Mouse (Mus musculus) lung, postnatal 0 days (tissue): ENCODE data around the gene Eif3k. TPM values are rescaled to one million over a fixed set of nuclear protein-coding genes. Genes with fewer than 3 reads are reported as not detected.

Experiments
- ATAC-seq: fragments of 200-750 bp; cut with Nextera tagmentation; 2 replicates; pipeline ENCODE4 v1.8.0; 2017; ENCODE audit warnings: moderate library complexity
- DNase-seq: peaks from one replicate; pipeline ENCODE4 v3.0.0-alpha.2; 2016; ENCODE audit warnings: low spot score
- H3K27ac ChIP-seq: fragments of 300-500 bp; sonication (generic); 2 replicates; pipeline ENCODE4 v1.5.1; 2014; ENCODE audit warnings: antibody characterized with exemption, mild to moderate bottlenecking, low read length, mixed read lengths
- H3K27me3 ChIP-seq: fragments of 300-500 bp; sonication (generic); replicated peaks from 2 replicates; pipeline ENCODE4 v1.6.1; 2014; ENCODE audit warnings: low read length, mixed read lengths; ENCODE audit not compliant: insufficient read depth
- H3K36me3 ChIP-seq: fragments of 300-500 bp; sonication (generic); 2 replicates; pipeline ENCODE4 v1.6.1; 2014; ENCODE audit warnings: low read length, mixed read lengths; ENCODE audit not compliant: insufficient read depth
- H3K4me1 ChIP-seq: fragments of 300-500 bp; sonication (generic); 2 replicates; pipeline ENCODE4 v1.6.1; 2014; ENCODE audit warnings: antibody characterized with exemption, low read depth, low read length, mixed read lengths; ENCODE audit not compliant: insufficient read depth
- H3K4me2 ChIP-seq: fragments of 300-500 bp; sonication (generic); replicated peaks from 2 replicates; pipeline ENCODE4 v1.6.1; 2014; ENCODE audit warnings: low read depth, mild to moderate bottlenecking, low read length, moderate library complexity, mixed read lengths
- H3K4me3 ChIP-seq: fragments of 300-500 bp; sonication (generic); 2 replicates; pipeline ENCODE4 v1.5.1; 2014; ENCODE audit warnings: low read depth, low read length
- H3K9ac ChIP-seq: fragments of 300-500 bp; sonication (generic); replicated peaks from 2 replicates; pipeline ENCODE4 v1.6.1; 2014; ENCODE audit warnings: low read depth, mild to moderate bottlenecking
- H3K9me3 ChIP-seq: fragments of 300-500 bp; sonication (generic); 2 replicates; pipeline ENCODE4 v1.6.1; 2016; ENCODE audit warnings: low read length, mixed read lengths
- CTCF ChIP-seq: IDR thresholded peaks from 2 replicates; pipeline ENCODE4 v1.5.1; 2016; ENCODE audit warnings: antibody characterized with exemption, mild to moderate bottlenecking
- EP300 ChIP-seq: IDR thresholded peaks from 2 replicates; pipeline ENCODE4 v1.6.1; 2016; ENCODE audit warnings: antibody characterized with exemption, mild to moderate bottlenecking, control low read depth
- WGBS: fragments of 180-500 bp; shearing (Covaris S2); extraction: QIAGEN DNeasy Blood & Tissue Kit; methylation state at CpG from one replicate; pipeline ENCODE4 v1.1.7; 2014; 5-methylcytosine and 5-hydroxymethylcytosine counted together
- polyA plus RNA-seq: library from polyadenylated mRNA; unstranded; fragments of >200 nt; fragmentation: Nextera tagmentation; extraction: Ambion mirVana; gene quantifications from 2 replicates; pipeline ENCODE4 v1.2.1, GENCODE M21; 2015

Gene Eif3k
- polyA plus RNA-seq, 1 experiment from 2014 or later, result 294 TPM

DNA sequence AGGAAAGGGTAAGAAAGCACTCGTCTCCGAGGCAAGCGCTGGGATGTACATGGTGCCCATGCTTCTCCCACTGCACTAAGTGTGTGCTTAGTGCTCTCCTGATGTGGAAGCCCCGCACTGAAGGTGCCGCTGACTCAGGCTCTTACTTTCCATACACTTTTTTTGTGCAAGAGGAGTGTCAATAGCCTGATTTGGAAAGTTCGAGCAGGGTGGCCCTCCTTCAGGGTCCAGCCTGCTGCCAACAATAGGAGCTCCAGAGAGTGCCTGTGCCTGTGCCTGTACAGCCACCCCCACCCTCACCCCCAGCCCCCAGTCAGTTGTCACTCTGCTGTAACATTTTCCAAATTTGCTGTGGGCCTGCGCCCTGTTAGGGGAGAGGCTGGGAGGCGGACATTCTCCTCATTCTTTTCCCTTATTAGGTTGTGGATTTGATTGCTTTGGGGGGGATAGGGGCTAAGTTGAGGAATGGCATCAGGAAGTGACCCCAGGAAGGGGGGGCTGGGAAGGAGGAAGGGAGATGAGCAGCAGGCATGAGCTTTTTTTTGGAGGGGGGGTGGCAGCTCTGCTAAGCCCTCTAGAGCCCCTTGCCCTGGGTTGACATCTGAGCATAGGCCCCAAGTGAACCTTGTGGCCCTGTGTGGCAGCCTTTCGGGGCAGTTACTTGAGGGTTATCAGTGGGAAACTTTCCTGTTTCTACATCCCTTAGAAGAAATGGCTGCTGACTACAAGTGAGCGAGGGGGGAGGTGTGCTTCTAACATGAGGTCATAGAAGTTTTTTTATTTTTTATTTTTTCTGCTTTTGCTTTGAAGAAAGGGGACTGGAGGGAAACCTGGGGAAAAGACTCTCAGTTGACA, 36.0 kb downstream of the Eif3k start:
- Histone ChIP-seq H3K9ac (no peak overlapping the region), H3K36me3 (no peaks in the 10 kb centered on the region), H3K27me3 (no peaks in the 10 kb centered on the region), H3K9me3 (no peaks in the 10 kb centered on the region), H3K4me3 (no peak overlapping the region), H3K4me1 (peaks cover 53% of the 10 kb centered on the region; the same call in 1 of the 2 replicates), H3K4me2 (peak overlapping the region; percentile 28), H3K27ac (peak overlapping the region; percentile 89)
- peak; percentile 69 for ATAC-seq
- peak; percentile 84 for DNase-seq
- no peak for TF ChIP-seq CTCF
- peak; percentile 69 for TF ChIP-seq EP300
- WGBS, result 19% methylated on average over 10 of the region's 10 CpGs

DNA sequence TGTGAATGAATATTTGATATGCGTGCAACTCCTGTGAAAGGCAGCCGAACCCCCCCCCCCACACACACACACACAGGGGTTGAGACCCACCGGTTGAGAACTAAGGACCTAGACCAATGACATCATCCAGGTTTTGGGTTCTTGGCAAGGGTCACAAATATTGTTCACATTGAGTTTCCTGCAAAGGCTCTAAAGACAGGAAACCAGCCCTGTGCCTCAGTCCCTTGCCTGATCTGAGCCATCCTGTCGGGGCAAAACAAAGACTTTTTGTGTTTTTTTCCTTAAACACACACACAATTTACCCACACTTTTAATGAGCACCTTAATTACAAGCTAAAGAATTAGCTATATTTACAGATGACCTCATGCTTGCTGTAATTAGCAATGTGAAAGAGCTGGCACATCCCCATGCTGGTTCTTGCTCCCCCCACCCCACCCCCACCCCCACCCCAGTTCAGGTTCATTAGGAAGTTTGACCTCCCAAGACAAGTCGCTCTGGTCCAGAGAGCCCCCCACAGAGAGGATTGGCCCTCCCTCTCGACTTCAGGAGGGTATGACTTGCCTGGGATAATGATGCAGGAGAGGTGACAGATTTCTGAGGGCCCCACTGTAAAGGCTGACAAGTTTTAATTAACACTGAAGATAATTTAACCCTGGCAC, 36.8 kb downstream of the Eif3k start:
- TF ChIP-seq CTCF, result no peak
- peak; percentile 6; the same call in 1 of the 2 replicates for TF ChIP-seq EP300
- no peaks in the 10 kb centered on the region for H3K36me3 ChIP-seq
- no peak for ATAC-seq
- H3K27me3 ChIP-seq, result no peaks in the 10 kb centered on the region
- H3K4me3 ChIP-seq, result no peak overlapping the region
- H3K4me1 ChIP-seq, result peaks cover 58% of the 10 kb centered on the region; the same call in 1 of the 2 replicates
- no peak overlapping the region for H3K9ac ChIP-seq
- H3K4me2 ChIP-seq, result peak overlapping the region; percentile 28
- H3K9me3 ChIP-seq, result no peaks in the 10 kb centered on the region
- peak overlapping the region; percentile 89 for H3K27ac ChIP-seq
- WGBS, result 25% methylated on average over 6 of the region's 6 CpGs
- DNase-seq, result no peak

DNA sequence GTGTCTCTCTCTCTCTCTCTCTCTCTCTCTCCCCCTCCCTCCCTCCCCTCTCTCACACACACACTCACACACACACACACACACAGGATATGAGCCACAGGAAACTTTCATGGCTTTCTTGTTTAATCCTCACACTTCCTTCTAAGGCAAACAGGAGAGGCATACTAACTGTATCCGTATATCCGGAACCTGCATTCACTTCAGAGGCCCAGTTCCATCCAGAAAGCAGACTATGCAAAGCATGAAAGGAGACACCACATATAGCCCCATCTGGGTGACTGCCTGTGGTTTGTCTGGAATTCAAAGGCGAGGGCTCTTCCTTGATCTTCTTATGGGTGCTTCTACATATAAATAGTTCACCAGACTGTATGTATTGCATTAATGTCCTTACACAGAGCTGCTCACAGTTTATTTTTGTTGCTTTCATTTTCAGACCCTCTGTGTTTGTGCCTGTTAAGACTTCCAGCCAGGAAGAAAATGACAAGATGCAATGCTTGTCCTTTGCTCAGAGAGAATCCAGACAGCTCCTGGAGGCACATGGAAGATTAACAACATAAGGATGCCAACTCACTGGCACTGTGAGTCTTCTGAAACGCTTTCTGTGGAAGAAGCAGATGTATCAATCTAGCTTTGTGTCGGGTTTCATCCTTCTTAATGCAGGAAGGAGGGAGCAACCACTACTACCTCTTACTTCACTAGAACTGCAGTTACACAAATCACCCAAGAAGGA, 38.0 kb downstream of the Eif3k start:
- Histone ChIP-seq H3K4me3 (no peak overlapping the region), H3K9me3 (no peaks in the 10 kb centered on the region), H3K4me2 (no peak overlapping the region), H3K27ac (peak overlapping the region; percentile 89), H3K9ac (no peak overlapping the region), H3K4me1 (peaks cover 58% of the 10 kb centered on the region; the same call in 1 of the 2 replicates), H3K36me3 (no peaks in the 10 kb centered on the region), H3K27me3 (no peaks in the 10 kb centered on the region)
- 36% methylated on average over 5 of the region's 5 CpGs for WGBS
- ATAC-seq, result peak; percentile 34
- TF ChIP-seq CTCF (no peak), EP300 (peak; percentile 80)
- no peak for DNase-seq

DNA sequence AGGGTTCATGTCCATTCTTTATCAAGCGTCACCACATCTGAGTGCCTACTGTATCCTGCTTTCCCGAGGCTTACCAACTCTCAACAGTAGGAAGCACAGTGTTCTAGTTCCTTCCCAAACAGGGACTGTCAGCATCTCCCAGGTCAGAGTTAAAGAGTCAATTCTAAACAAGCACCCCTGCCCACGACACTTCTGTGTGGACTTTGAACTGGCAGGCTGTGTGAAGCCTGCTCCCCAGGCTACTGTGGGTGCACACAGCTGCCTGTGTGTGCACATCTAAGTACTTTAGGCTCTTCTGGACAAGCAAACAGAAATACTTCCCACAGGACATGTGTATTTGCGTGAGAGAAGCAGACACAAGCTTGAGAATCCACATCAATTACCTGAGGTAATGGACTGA, 40.1 kb downstream of the Eif3k start:
- Histone ChIP-seq H3K27ac (peak overlapping the region; percentile 77), H3K9ac (no peak overlapping the region), H3K36me3 (no peaks in the 10 kb centered on the region), H3K4me3 (no peak overlapping the region), H3K9me3 (no peaks in the 10 kb centered on the region), H3K4me1 (peaks cover 51% of the 10 kb centered on the region; the same call in 1 of the 2 replicates), H3K4me2 (no peak overlapping the region), H3K27me3 (no peaks in the 10 kb centered on the region)
- TF ChIP-seq EP300, result no peak
- no peak for ATAC-seq
- DNase-seq, result no peak
- WGBS, result 37% methylated on average over 4 of the region's 4 CpGs

DNA sequence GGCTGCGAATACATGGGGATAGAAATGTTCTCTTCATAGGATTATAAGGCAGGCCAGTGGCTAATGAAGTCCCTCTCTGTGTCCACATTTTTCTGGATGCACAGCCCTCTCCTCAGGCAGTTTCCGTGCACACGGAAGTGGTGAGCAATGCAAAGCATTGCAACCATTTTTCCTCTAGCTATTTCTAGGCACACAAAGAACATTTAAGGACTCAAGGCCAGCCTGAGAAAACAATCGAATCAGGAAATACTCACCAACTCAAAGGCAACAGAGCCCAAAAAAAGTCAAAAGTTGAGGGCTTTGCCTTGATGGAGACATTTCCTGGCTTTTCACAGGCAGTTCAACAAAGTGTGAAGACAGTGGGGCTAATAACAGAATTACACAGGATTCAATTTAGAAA, 40.5 kb downstream of the Eif3k start:
- Histone ChIP-seq H3K9me3 (no peaks in the 10 kb centered on the region), H3K9ac (no peak overlapping the region), H3K27ac (peak overlapping the region; percentile 77), H3K4me3 (no peak overlapping the region), H3K27me3 (no peaks in the 10 kb centered on the region), H3K4me2 (no peak overlapping the region), H3K36me3 (no peaks in the 10 kb centered on the region), H3K4me1 (peaks cover 49% of the 10 kb centered on the region; the same call in 1 of the 2 replicates)
- DNase-seq, result peak; percentile 49
- WGBS, result 33% methylated on average over 4 of the region's 4 CpGs
- TF ChIP-seq CTCF, result no peak
- TF ChIP-seq EP300, result no peak
- no peak for ATAC-seq
